Mouse (Mus musculus) spleen, adult 2 months (tissue): ENCODE measurements around the gene Olfm3. TPM values are rescaled to one million over a fixed set of nuclear protein-coding genes. Genes with fewer than 3 reads are reported as not detected.

Experiments used
- DNase-seq, 2 experiments: peaks; one replicate each; pipeline versions ENCODE4 v3.0.0 to v3.0.0-alpha.2; 2012 to 2021; ENCODE audit warnings: low spot score in 2 of 2, low read depth in 1 of 2
- H3K27ac ChIP-seq: fragments of 200-500 bp; 2 replicates; pipeline ENCODE4 v1.5.1; 2012; ENCODE audit warnings: low read length, inconsistent platforms; ENCODE audit not compliant: insufficient read depth
- H3K27me3 ChIP-seq: fragments of 200-500 bp; 2 replicates; pipeline ENCODE4 v1.6.1; 2012; ENCODE audit warnings: mild to moderate bottlenecking, moderate library complexity, low read length, inconsistent platforms; ENCODE audit not compliant: control insufficient read depth, insufficient read depth
- H3K36me3 ChIP-seq: fragments of 200-500 bp; 2 replicates; pipeline ENCODE4 v1.6.1; 2012; ENCODE audit warnings: mild to moderate bottlenecking, low read length, inconsistent platforms; ENCODE audit not compliant: control insufficient read depth, insufficient read depth
- H3K4me1 ChIP-seq: fragments of 200-500 bp; 2 replicates; pipeline ENCODE4 v1.6.1; 2011; ENCODE audit warnings: inconsistent platforms; ENCODE audit not compliant: control insufficient read depth, insufficient read depth, insufficient read length
- H3K4me3 ChIP-seq: fragments of 200-500 bp; 2 replicates; pipeline ENCODE4 v1.5.1; 2011; ENCODE audit warnings: mild to moderate bottlenecking, inconsistent platforms; ENCODE audit not compliant: insufficient read depth, insufficient read length; ENCODE audit errors: extremely low read depth
- CTCF ChIP-seq: fragments of 200-500 bp; IDR thresholded peaks from 2 replicates; pipeline ENCODE4 v1.5.1; 2011; ENCODE audit warnings: mild to moderate bottlenecking, inconsistent platforms; ENCODE audit not compliant: insufficient read depth, insufficient read length, insufficient replicate concordance; ENCODE audit errors: extremely low read depth
- POLR2A ChIP-seq: fragments of 200-500 bp; IDR thresholded peaks from 2 replicates; pipeline ENCODE4 v1.6.1; 2011; ENCODE audit warnings: low read depth, low read length, inconsistent platforms
- WGBS: fragments of 180-500 bp; shearing (Covaris S2); methylation state at CpG from one replicate; pipeline ENCODE4 v1.1.7; 2018; 5-methylcytosine and 5-hydroxymethylcytosine counted together
- polyA plus RNA-seq: library from polyadenylated mRNA; depleted of rRNA; stranded (reverse); fragments of >200 nt; gene quantifications from 2 replicates; pipeline ENCODE4 v1.2.3, GENCODE M21; 2012

Olfm3 gene
- polyA plus RNA-seq, 1 experiment = not detected

DNA sequence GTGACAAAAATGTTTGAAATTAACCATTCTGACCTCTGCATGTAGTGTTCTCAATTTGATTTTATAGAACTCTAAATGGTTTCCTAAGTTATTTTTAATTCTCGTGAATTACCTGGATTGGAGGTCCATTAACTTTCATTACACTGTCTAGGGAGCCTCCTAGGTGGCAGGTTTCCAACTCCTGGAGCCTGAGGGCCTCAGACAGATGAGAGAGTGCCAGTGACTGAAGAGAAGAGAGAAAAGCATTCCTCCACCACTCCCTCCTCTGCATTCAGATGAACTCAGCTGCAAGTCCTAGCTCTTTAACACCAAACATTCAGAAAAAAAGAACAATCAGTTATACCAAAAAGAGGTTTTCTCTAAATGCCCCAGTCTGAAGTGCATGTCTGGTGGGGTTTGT, 68.6 kb downstream of the Olfm3 start:
- WGBS = 73% methylated on average over 1 of the region's 1 CpGs
- H3K4me3 ChIP-seq = no peak overlapping the region
- no peak for DNase-seq
- no peaks in the 10 kb centered on the region for H3K36me3 ChIP-seq
- TF ChIP-seq CTCF (no peak), POLR2A (no peak)
- no peak overlapping the region for H3K27ac ChIP-seq
- no peaks in the 10 kb centered on the region for H3K4me1 ChIP-seq
- no peaks in the 10 kb centered on the region for H3K27me3 ChIP-seq

DNA sequence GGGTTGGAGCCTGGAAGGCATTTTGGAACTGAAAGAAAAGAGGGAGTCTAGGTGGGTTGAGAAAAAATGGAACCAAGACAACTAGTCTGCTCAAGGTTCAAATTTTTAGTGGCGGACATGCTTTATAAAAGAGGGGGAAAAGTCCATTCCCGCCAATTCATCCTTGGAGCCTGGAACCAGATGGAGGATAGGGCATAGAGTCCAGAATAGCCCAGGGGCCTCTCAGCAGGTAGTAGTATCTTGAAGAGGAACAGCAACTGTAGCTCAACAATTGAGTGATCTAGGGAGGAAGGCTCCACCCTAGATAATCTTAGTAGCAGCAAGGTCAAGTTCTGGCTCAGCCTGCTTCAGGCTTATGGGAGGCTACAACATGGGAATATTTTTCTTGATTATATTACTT, 87.0 kb downstream of the Olfm3 start:
- H3K27ac ChIP-seq = no peak overlapping the region
- no peak for TF ChIP-seq CTCF
- TF ChIP-seq POLR2A = no peak
- no peaks in the 10 kb centered on the region for H3K36me3 ChIP-seq
- no peak overlapping the region for H3K4me3 ChIP-seq
- no peaks in the 10 kb centered on the region for H3K4me1 ChIP-seq
- H3K27me3 ChIP-seq = no peaks in the 10 kb centered on the region
- DNase-seq = no peak
- WGBS = 82% methylated on average over 2 of the region's 2 CpGs

DNA sequence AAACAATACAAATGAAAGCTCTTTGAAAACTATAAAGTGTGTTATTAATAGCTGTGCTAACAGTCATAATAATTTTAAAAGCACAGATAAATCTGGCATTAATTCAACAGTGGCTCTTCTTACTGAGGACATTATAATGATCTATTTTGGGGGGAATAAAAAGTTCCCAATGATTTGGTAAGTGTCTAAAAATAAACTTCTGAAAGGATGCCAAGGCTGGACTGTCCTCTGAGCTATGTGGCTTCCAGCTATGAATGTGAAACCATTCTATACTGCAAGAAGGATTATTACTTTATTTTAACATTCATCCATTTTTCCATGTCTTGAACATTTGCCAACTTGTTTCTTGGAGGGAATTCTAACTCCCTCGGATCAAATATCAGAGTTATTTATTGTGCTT, 92.1 kb downstream of the Olfm3 start:
- H3K27me3 ChIP-seq = no peaks in the 10 kb centered on the region
- DNase-seq = no peak
- no peak overlapping the region for H3K27ac ChIP-seq
- no peaks in the 10 kb centered on the region for H3K4me1 ChIP-seq
- 65% methylated on average over 1 of the region's 1 CpGs for WGBS
- no peak overlapping the region for H3K4me3 ChIP-seq
- H3K36me3 ChIP-seq = no peaks in the 10 kb centered on the region
- no peak for TF ChIP-seq CTCF
- TF ChIP-seq POLR2A = no peak

DNA sequence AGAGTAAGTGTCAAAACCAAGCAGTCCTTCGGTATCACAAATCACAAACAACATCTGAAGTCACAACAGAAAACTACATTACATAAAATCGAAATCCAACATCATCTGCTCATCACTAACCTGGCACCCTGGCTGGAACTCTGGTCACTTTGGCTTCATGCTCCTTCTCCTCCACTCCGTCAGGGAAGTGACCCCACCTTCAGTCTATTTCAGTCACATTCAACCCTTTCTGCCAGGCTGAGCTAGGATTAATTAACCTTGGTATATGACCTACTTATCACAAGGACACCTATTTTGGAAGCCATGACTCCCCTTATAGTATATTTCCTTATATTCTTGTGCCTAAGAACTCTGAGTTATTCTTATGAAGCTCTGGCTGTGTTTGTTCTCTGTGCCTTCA, 123.7 kb downstream of the Olfm3 start:
- Histone ChIP-seq H3K36me3 (no peaks in the 10 kb centered on the region), H3K4me3 (no peak overlapping the region), H3K27ac (no peak overlapping the region), H3K27me3 (no peaks in the 10 kb centered on the region), H3K4me1 (no peaks in the 10 kb centered on the region)
- TF ChIP-seq POLR2A = no peak
- TF ChIP-seq CTCF = no peak
- WGBS = 80% methylated on average over 3 of the region's 3 CpGs
- DNase-seq = no peak

DNA sequence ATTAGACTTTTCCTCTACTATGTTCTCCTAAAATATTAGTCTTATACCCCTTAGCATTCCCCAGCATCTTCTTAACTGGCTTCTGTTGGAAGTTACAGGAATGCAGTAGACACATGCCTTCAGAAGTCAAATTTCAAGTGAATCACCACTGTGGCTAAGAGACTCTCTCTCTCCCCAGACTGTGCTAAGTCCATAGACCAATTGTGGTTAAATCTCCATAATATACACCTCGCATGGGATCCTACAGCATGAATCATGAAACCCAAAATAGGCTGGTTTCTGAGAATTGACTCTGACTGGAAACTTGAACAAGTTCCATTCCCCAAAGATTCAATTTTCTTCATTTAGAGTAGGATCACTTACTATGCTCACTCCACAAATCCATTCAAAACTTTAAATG, 124.2 kb downstream of the Olfm3 start:
- H3K36me3 ChIP-seq = no peaks in the 10 kb centered on the region
- WGBS = 79% methylated on average over 1 of the region's 1 CpGs
- H3K27ac ChIP-seq = no peak overlapping the region
- no peak for DNase-seq
- TF ChIP-seq POLR2A = no peak
- no peak for TF ChIP-seq CTCF
- no peak overlapping the region for H3K4me3 ChIP-seq
- no peaks in the 10 kb centered on the region for H3K27me3 ChIP-seq
- H3K4me1 ChIP-seq = no peaks in the 10 kb centered on the region

DNA sequence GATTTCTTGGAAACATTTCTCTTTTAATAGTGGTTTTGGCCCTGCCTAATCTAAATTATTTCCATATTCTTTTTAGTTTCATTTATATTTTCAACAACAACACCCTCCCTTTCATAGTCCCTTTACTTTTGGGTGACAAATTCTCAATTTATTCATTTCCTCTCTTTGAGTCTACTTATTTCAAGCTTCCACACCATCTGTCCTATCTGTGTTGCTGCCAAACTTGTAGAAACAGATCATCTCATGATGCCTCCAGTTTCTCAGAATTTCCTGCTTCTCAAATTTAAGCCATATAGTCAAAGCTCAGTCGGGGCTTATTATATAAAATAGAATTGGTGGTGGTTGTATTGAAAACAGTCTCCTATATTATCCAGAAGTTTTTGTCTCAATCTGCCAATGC, 124.7 kb downstream of the Olfm3 start:
- no peaks in the 10 kb centered on the region for H3K4me1 ChIP-seq
- no peak for DNase-seq
- H3K4me3 ChIP-seq = no peak overlapping the region
- H3K27me3 ChIP-seq = no peaks in the 10 kb centered on the region
- H3K36me3 ChIP-seq = no peaks in the 10 kb centered on the region
- TF ChIP-seq POLR2A (no peak), CTCF (no peak)
- 81% methylated on average over 1 of the region's 1 CpGs for WGBS
- no peak overlapping the region for H3K27ac ChIP-seq

DNA sequence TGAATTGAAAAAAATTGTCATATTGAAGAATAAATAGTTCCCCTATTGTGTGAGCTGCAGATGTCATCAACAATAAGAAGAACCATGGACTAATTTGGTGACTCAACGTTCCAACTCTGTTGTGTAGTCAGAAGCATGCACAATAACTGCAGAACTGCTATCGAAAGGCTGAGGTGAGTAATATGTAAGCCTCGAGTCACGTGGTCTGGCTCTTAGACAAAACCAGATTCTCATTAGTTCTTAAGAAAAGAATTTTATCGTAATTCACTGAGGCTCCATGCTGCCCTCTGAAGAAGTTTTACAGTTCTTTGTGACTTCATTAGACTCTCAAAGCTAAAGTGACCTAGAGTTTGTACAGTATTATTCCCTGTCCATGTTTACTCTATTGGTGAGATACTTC, 145.2 kb downstream of the Olfm3 start:
- H3K27me3 ChIP-seq = no peaks in the 10 kb centered on the region
- H3K27ac ChIP-seq = no peak overlapping the region
- no peaks in the 10 kb centered on the region for H3K4me1 ChIP-seq
- 80% methylated on average over 5 of the region's 5 CpGs for WGBS
- H3K4me3 ChIP-seq = no peak overlapping the region
- no peak for TF ChIP-seq CTCF
- TF ChIP-seq POLR2A = no peak
- H3K36me3 ChIP-seq = no peaks in the 10 kb centered on the region
- DNase-seq = no peak
